Mouse (Mus musculus) kidney, adult 2 months (tissue): Measurements from ENCODE around the gene Arsa. TPM values are rescaled to one million over a fixed set of nuclear protein-coding genes. Genes with fewer than 3 reads are reported as not detected.

ENCODE experiments used
- DNase-seq: peaks from one replicate; pipeline ENCODE4 v3.0.0; 2021
- H3K27ac ChIP-seq: fragments of 200-500 bp; 2 replicates; pipeline ENCODE4 v1.5.1; 2012; ENCODE audit warnings: low read depth, low read length, control low read depth, inconsistent platforms; ENCODE audit not compliant: insufficient read depth
- H3K27me3 ChIP-seq: fragments of 200-500 bp; replicated peaks from 2 replicates; pipeline ENCODE4 v1.6.1; 2012; ENCODE audit warnings: mild to moderate bottlenecking, moderate library complexity, low read length, inconsistent platforms; ENCODE audit not compliant: control insufficient read depth, insufficient read depth
- H3K36me3 ChIP-seq: fragments of 200-500 bp; 2 replicates; pipeline ENCODE4 v1.6.1; 2012; ENCODE audit warnings: mild to moderate bottlenecking, moderate library complexity, low read length, inconsistent platforms; ENCODE audit not compliant: control insufficient read depth, insufficient read depth
- H3K4me1 ChIP-seq: fragments of 200-500 bp; 2 replicates; pipeline ENCODE4 v1.6.1; 2011; ENCODE audit warnings: low read length; ENCODE audit not compliant: control insufficient read depth, insufficient read depth
- H3K4me3 ChIP-seq: fragments of 200-500 bp; 2 replicates; pipeline ENCODE4 v1.5.1; 2011; ENCODE audit warnings: mild to moderate bottlenecking, low read depth, low read length, control low read depth; ENCODE audit not compliant: insufficient read depth
- CTCF ChIP-seq: fragments of 200-500 bp; conservative IDR thresholded peaks from 2 replicates; pipeline ENCODE4 v1.5.1; 2011; ENCODE audit warnings: low read depth, mild to moderate bottlenecking, control low read depth, low read length, moderate library complexity, mixed read lengths; ENCODE audit not compliant: insufficient read depth, insufficient read length
- POLR2A ChIP-seq: fragments of 200-500 bp; IDR thresholded peaks from one replicate; pipeline ENCODE4 v1.6.1; 2011; ENCODE audit warnings: low read depth, low read length, control low read depth
- WGBS: fragments of 180-500 bp; shearing (Covaris S2); methylation state at CpG from one replicate; pipeline ENCODE4 v1.1.7; 2018; 5-methylcytosine and 5-hydroxymethylcytosine counted together
- polyA plus RNA-seq: library from polyadenylated mRNA; depleted of rRNA; stranded (reverse); fragments of >200 nt; gene quantifications from 2 replicates; pipeline ENCODE4 v1.2.3, GENCODE M21; 2012

Gene Arsa
- polyA plus RNA-seq, 1 experiment, result 26.0 TPM

DNA sequence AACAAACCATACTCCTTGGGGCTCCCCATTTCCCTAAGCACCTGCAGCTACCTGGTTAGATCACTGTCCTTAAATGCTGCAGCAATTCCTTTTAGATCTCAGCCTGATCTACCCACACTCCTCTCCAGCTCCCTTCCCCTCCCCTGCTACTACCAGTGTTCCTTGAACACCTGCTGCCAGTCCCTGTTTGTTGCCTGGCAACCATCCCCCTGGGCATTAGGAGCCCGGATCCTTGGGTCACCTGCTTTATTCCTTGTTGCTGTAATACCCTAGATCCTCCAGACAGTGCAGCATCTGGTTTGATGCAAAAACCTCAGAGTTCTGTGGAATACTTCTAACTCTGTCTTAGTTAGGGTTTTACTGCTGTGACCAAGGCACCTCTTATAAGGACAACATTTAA lies 12.2 kb downstream of the Arsa start:
- 13% methylated on average over 1 of the region's 1 CpGs for WGBS
- TF ChIP-seq POLR2A, result no peak
- TF ChIP-seq CTCF, result no peak
- no peaks in the 10 kb centered on the region for H3K4me1 ChIP-seq
- no peak overlapping the region for H3K4me3 ChIP-seq
- no peak overlapping the region for H3K27ac ChIP-seq
- DNase-seq, result no peak
- H3K27me3 ChIP-seq, result no peaks in the 10 kb centered on the region
- no peaks in the 10 kb centered on the region for H3K36me3 ChIP-seq

GRCm38 (mm10) chr15:89463334-89464235 lies 13.6 kb downstream of the Arsa start:
- DNase-seq, result peak; percentile 28

GRCm38 (mm10) chr15:89462176-89462575 lies 15.0 kb downstream of the Arsa start:
- H3K4me1 ChIP-seq, result no peaks in the 10 kb centered on the region
- H3K4me3 ChIP-seq, result no peak overlapping the region
- DNase-seq, result no peak
- no peaks in the 10 kb centered on the region for H3K36me3 ChIP-seq
- WGBS, result 74% methylated on average over 7 of the region's 7 CpGs
- no peaks in the 10 kb centered on the region for H3K27me3 ChIP-seq
- H3K27ac ChIP-seq, result no peak overlapping the region
- TF ChIP-seq POLR2A, result no peak
- no peak for TF ChIP-seq CTCF

More at GRCm38 (mm10) chr15:89463334-89464235, 13.6 kb downstream of the Arsa start:
- no peaks in the 10 kb centered on the region for H3K4me1 ChIP-seq
- no peaks in the 10 kb centered on the region for H3K27me3 ChIP-seq
- H3K36me3 ChIP-seq, result no peaks in the 10 kb centered on the region
- 49% methylated on average over 5 of the region's 5 CpGs for WGBS
- no peak overlapping the region for H3K27ac ChIP-seq
- TF ChIP-seq POLR2A (no peak), CTCF (peak; percentile 42)
- no peak overlapping the region for H3K4me3 ChIP-seq

- 78% methylated on average over 15 of the region's 15 CpGs for WGBS
- Histone ChIP-seq H3K4me1 (no peaks in the 10 kb centered on the region), H3K27me3 (no peaks in the 10 kb centered on the region), H3K4me3 (no peak overlapping the region), H3K27ac (no peak overlapping the region), H3K36me3 (no peaks in the 10 kb centered on the region)
- TF ChIP-seq CTCF, result no peak
- no peak for TF ChIP-seq POLR2A
- no peak for DNase-seq
Observed at GRCm38 (mm10) chr15:89461321-89461720, 15.9 kb downstream of the Arsa start.

DNA sequence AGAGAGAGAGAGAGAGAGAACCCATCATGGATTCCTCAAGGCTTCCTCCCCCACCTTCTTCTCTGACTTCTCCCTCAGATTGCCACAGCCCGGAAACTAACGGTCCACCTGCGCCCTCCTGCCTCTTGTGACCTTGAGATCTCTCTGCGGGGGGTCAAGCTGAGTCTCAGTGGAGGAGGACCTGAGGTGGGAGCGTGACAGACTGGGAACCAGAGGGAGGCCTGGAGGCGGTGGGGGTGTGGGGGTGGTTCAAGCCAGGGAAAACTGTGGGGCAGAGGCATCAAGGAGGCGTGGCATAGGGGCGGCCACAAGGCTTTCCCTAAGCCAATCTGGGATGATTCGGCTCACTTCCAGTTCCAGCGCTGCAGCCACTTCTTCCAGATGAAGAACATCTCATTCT lies 16.9 kb downstream of the Arsa start:
- Histone ChIP-seq H3K27me3 (no peaks in the 10 kb centered on the region), H3K4me3 (no peak overlapping the region), H3K36me3 (no peaks in the 10 kb centered on the region), H3K27ac (no peak overlapping the region), H3K4me1 (no peaks in the 10 kb centered on the region)
- no peak for DNase-seq
- no peak for TF ChIP-seq CTCF
- no peak for TF ChIP-seq POLR2A
- 53% methylated on average over 10 of the region's 10 CpGs for WGBS

GRCm38 (mm10) chr15:89459821-89460220 lies 17.4 kb downstream of the Arsa start:
- 80% methylated on average over 7 of the region's 7 CpGs for WGBS
- Histone ChIP-seq H3K36me3 (no peaks in the 10 kb centered on the region), H3K27ac (no peak overlapping the region), H3K4me1 (no peaks in the 10 kb centered on the region), H3K27me3 (no peaks in the 10 kb centered on the region), H3K4me3 (no peak overlapping the region)
- no peak for DNase-seq
- TF ChIP-seq CTCF (no peak), POLR2A (no peak)

DNA sequence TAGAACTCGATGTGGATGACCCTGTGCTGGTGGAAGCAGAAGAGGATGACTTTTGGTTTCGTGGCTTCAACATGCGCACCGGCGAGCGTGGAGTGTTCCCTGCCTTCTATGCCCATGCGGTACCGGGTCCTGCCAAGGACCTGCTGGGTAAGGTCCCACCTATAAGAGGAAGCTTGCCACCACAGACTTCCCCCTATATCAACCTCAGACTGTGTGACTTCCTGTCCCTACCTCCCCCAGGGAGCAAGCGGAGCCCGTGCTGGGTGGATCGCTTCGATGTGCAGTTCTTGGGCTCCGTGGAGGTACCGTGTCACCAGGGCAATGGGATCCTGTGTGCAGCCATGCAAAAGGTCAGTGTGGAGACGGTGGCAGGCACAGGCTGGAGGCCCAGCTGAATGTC lies 18.3 kb downstream of the Arsa start:
- WGBS, result 76% methylated on average over 15 of the region's 15 CpGs
- H3K4me3 ChIP-seq, result no peak overlapping the region

More for the DNA sequence above, 18.3 kb downstream of the Arsa start:
- no peak for DNase-seq
- TF ChIP-seq POLR2A (no peak), CTCF (no peak)
- no peaks in the 10 kb centered on the region for H3K36me3 ChIP-seq
- no peaks in the 10 kb centered on the region for H3K4me1 ChIP-seq
- H3K27ac ChIP-seq, result no peak overlapping the region
- 0 out of 2 replicates have a peak, but pooled peaks cover 1% of the 10 kb centered on the region for H3K27me3 ChIP-seq
